Mouse (Mus musculus): ENCODE results near the gene 1190005I06Rik. TPM values are rescaled to one million over a fixed set of nuclear protein-coding genes. Genes with fewer than 3 reads are reported as not detected.

Gene 1190005I06Rik
- total RNA-seq, 2 experiments from 2014 or later: 0.84 to 1.5 TPM

DNA sequence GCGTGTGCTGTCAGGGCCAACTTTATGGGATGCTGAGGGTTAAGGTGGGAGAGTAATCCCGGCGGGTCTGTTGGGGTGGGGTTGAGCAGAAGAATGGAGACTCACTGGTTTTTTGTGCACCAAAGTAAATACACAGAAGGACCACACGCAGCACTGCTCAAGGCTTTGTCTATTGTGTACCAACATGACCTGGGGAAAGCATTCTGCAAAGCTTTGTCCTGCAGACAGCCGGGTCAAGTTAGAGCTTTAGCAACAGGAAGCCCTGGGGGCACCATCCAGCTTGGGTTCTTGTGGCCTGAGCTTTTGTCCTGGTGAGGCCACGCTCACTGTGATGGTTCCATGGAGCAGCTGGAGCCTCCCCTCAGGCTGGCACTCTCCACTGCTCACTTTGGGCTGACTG is 24.3 kb upstream of the 1190005I06Rik start:
- intact Hi-C loops (cut with DNase I): no loop called here
- DNase-seq: no peak

- intact Hi-C loops (cut with DNase I): no loop called here
- DNase-seq: peak in 1 of 2 experiments; percentile 23
Observed at GRCm38 (mm10) chr8:120668374-120668905, 21.0 kb upstream of the 1190005I06Rik start, which contains the start of gene Emc8. Gene Emc8, minus strand, starts transcription at chr8:120668573.

- intact Hi-C loops (cut with DNase I): no loop called here
- peak; percentile 85 to 90 for DNase-seq
Observed at GRCm38 (mm10) chr8:120667561-120668373, 20.3 kb upstream of the 1190005I06Rik start, which contains the start of the genes Gm27021 and Cox4i1. Gene Gm27021, minus strand, starts transcription at chr8:120668079. Gene Cox4i1, plus strand, starts transcription at chr8:120668222.

DNA sequence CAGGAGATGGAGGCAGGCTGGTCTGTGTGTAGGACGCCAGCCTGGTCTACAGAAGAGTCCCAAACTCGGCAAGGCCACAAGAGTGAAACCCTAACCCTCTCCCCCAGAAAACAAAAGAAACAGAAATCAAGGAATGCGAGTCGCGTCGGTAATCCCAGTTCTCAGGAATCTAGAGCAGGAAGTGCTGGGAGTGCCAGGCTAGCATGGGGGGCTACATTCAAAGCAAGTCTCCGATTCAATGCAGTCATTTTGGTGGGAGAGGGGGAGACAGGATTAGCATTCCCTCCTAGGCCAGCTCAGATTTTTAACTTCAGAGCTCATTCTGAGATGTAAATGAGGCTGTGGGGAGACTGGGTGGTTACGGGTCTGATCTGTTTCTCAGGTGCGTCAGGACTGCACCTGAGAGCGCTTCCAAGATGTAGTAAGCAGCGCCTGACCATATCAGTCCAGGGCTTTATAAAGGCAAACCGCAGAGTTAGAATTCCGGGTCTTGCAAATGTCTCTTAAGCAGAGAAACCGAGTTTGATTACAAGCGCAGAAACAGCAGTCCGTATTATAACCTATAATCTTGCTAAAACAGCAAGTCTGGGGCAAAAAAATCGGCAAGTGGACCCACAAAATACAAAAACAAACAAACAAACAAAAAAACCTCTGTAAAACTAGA is 19.5 kb upstream of the 1190005I06Rik start:
- intact Hi-C loops (cut with DNase I): no loop called here
- no peak for DNase-seq

- intact Hi-C loops (cut with DNase I): no loop called here
- no peak for DNase-seq
Observed at GRCm38 (mm10) chr8:120665726-120666455, 18.5 kb upstream of the 1190005I06Rik start.

DNA sequence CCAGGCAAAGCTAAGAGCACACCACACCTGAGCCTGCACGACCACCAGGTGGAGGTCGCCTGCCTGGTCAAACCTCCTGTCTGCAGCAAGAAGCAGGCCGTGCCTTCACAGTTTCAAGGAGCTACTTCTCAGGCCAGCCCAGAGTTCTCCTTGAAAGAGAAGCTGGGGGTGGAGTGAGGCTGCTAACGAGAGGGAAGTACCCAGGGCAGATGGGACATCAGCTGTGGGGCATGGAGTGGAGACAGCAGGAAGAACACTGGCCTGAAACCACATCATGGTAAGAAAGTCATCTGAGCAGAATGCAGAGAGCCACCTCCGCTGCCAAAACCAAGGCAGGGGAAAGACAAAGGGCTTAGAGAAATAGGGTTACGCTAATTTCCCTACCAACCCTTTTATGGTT is 17.1 kb upstream of the 1190005I06Rik start:
- intact Hi-C loops (cut with DNase I): no loop called here
- DNase-seq: no peak

- no peak for DNase-seq
- intact Hi-C loops (cut with DNase I): no loop called here
Observed at GRCm38 (mm10) chr8:120657415-120657814, 10.0 kb upstream of the 1190005I06Rik start.

- intact Hi-C loops (cut with DNase I): no loop called here
- no peak for DNase-seq
Observed at GRCm38 (mm10) chr8:120656322-120657052, 9.1 kb upstream of the 1190005I06Rik start.

DNA sequence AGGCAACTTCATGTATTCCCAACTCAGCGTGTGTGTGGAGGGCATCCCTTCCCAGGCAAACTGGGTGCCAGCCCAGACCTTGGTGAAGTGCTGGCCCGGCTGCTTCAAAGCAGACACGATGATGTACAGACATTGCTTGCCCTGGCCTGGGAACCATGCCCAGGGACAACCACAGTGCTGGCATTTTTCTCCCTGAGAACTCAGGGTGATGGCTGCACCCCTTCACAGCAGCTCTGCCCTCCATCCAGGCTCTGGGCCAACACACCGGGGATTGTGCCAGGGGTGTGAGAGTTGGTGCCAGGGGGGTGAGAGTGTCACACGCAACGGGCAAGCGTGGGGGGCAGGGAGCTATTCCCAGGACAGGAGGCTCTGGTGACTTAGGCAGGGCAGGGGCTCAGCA is 2.8 kb downstream of the 1190005I06Rik start:
- DNase-seq: peak; percentile 28 to 29
- intact Hi-C loops (cut with DNase I): no loop called here

DNA sequence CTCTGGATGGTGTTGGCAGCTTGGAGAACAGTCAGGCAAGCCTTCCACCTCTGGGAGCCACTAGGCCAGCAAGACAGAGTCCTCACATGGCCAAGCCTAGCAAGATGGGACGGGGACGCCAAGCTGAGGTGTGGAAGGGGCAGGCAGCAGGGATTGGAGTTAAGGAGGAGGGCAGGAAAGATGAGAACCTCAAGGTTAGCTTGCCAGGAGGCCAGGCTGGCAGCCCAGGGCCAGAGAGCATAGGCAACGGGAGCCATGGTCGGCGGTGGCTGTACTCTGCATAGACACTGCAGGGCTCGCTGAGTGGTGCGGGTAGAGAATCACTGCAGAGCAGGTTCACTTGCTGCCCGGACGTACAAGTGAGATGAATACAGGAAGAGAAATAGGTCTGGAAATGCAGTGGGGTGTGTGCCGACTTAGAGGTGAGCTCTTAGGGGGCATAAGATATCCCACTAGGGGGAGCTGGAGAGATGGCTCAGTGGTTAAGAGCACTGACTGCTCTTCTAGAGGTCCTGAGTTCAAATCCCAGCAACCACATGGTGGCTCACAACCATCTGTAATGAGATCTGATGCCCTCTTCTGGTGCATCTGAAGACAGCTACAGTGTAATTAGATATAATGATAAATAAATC is 5.3 kb downstream of the 1190005I06Rik start:
- peak in 1 of 2 experiments; percentile 38 for DNase-seq
- intact Hi-C loops (cut with DNase I): no loop called here

DNA sequence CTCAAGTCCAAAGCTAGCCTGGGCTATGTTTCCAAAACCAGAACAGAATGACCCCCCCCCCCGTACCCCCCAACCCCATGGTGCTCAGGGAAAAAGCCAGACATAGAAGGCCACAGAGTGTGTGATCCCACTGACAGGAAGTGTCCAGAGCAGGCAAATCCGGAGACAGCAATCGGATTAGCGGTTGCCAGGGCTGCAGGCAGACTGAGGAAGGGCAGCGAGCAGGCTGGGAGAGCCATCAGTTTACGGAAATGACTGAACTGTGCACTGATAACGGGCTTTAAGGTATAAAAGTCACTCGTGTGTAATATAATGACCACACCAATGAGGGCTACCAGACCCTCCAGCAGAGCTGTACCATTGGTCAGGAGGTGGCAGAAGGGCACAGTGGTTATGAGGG is 6.2 kb downstream of the 1190005I06Rik start:
- no peak for DNase-seq
- intact Hi-C loops (cut with DNase I): no loop called here

- peak; percentile 32 to 38 for DNase-seq
- intact Hi-C loops (cut with DNase I): no loop called here
Observed at GRCm38 (mm10) chr8:120634329-120634839, 13.0 kb downstream of the 1190005I06Rik start.

- intact Hi-C loops (cut with DNase I): no loop called here
- DNase-seq: no peak
Observed at GRCm38 (mm10) chr8:120633665-120634271, 13.7 kb downstream of the 1190005I06Rik start.

GRCm38 (mm10) chr8:120632969-120633664 is 14.3 kb downstream of the 1190005I06Rik start:
- DNase-seq: no peak
- intact Hi-C loops (cut with DNase I): no loop called here

GRCm38 (mm10) chr8:120631441-120632375 is 15.7 kb downstream of the 1190005I06Rik start:
- intact Hi-C loops (cut with DNase I): no loop called here

DNA sequence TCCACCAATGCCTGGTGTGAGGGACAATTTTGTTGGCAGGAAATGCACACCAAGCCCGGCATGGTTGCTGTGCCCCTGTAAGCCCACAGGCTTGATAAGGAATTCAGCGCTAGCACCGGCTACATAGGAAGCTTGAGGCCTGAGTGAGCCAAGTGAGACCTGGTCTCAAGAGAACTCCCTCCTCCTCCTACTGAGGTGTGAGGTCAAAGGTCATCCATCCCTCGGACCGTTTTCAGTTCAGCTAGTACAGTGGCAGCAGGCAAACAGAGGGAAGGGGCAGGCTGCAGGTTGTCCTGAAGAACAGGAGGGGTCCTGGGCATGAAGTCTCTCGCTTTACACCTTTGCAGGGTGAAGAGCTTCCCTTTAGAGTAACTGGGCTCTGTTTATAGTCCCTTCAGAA is 16.6 kb downstream of the 1190005I06Rik start:
- DNase-seq: no peak
- intact Hi-C loops (cut with DNase I): no loop called here

More at GRCm38 (mm10) chr8:120631441-120632375, 15.7 kb downstream of the 1190005I06Rik start:
- no peak for DNase-seq

DNA sequence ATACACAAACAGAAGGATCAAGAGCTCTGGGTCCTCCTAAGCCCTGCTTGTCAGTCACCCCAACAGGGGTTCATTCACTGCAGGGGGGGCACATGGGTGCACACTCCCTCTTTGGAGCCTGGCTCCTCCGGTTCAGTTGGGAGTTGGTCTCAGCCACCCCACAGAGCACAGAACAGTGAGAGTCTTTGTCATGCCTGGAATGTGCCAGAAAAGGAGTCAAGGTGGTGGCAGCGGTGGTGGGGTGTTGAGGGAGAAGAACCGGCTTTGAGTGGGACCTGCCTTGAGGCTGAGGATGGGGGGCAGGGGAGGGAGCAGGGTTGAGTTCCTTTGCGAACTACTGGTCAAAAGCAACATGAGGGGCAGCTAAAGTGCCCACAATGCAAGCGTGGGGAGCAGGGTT is 17.4 kb downstream of the 1190005I06Rik start:
- intact Hi-C loops (cut with DNase I): no loop called here
- DNase-seq: no peak
